Mouse (Mus musculus): Measurements from ENCODE around the gene Tagln2.

GRCm38 (mm10) chr1:172500451-172501370 lies 864 bp downstream of the Tagln2 start:
- TF ChIP-seq CTCF (IDR thresholded peaks at IDR 0.05; ENCODE audit: extremely low read depth, insufficient read depth, insufficient read length, insufficient replicate concordance), result no peak
- no peak for TF ChIP-seq POLR2A (IDR thresholded peaks at IDR 0.05; ENCODE audit: low read depth, low read length)
